ENCODE assay signal across 20 mouse cellular contexts in the genomic region with DNA sequence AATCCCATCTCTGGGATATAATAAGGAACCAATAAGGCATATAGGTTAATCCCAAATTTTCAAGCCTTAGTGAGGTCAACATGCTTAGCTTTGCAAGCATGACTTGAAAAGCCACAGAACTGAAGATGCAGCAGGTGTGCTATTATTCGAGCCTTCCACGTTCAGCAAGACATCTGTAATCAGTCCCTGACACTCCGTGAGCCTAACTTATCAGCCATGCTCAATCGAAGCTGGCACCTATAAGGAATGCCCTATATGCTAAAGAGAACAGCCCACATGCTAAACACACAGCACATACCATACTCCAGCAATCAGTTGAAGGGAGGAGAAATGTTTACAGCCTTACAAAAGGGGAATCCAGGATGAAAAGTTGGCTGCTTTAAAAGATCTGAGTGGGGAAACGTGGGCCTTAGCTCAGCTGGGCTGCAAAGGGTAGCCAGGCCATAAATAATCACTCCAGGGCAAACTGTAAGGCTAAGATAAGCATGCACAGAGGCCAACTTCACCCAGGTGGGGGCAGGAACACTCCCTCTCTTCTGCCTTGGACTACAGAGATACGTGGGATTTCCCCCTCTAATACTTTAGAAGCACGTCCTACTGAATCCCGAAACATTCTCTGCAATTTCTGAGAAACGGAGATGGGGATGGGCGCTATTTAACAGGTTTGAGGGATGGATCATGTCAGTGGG.
DNase-seq lines count a peak whose midpoint lies in the region; ATAC-seq and TF ChIP-seq lines count a peak whose summit lies in the region.
"Had no signal": no experiment of that assay in that cellular context is flagged by ENCODE, and none has a peak within 500 bp of the region (broad histone marks: within the 10 kb centered on the region; RNA-seq: fewer than 3 reads in every experiment).

No protein-coding gene starts in this region.

- no peaks in the 10 kb centered on the region for H3K9me3 ChIP-seq in liver, postnatal 0 days (ENCODE audit: low read length)
- H3K9me3 ChIP-seq: embryonic facial prominence, embryonic 15.5 days; limb, embryonic 13.5 days; midbrain, embryonic 13.5 days; neural tube, embryonic 13.5 days had no signal

- no peaks in the 10 kb centered on the region for H3K36me3 ChIP-seq in liver, postnatal 0 days (replicated peaks; ENCODE audit: insufficient read depth, low read length)
- H3K36me3 ChIP-seq: embryonic facial prominence, embryonic 15.5 days; limb, embryonic 13.5 days; midbrain, embryonic 13.5 days; neural tube, embryonic 13.5 days had no signal

- DNase-seq in adrenal gland, postnatal 36 days: peak; percentile 16 to 17
- DNase-seq in adrenal gland, adult 8-10 months: no peak
- peak; percentile 9 for DNase-seq in c-Kit-negative CD71-positive TER-119-positive erythroid progenitor cells, embryonic 14.5 days (ENCODE audit: low read depth, low spot score)
- DNase-seq in liver: peak; percentile 58
- no peak for DNase-seq in liver, postnatal 0 days
- no peak for DNase-seq in gastrocnemius, postnatal 10 days
- DNase-seq in right cerebral cortex, adult 18-20 months: no peak
- DNase-seq in lung, postnatal 25 days (ENCODE audit: low spot score): no peak
- DNase-seq: cerebellum, adult 9-11 months; heart, adult 18-20 months; kidney, adult 11 months; right cerebral cortex, postnatal 25 days had no signal

- H3K4me2 ChIP-seq in liver, postnatal 0 days (ENCODE audit: low read depth, low read length): no peak overlapping the region
- H3K4me2 ChIP-seq: embryonic facial prominence, embryonic 15.5 days; hindbrain, embryonic 14.5 days; limb, embryonic 13.5 days; midbrain, embryonic 13.5 days; neural tube, embryonic 13.5 days had no signal

- WGBS in liver, postnatal 0 days (ENCODE audit: insufficient replicate concordance): 57% methylated on average over 10 of the region's 10 CpGs

- H3K27ac ChIP-seq in liver, postnatal 0 days (ENCODE audit: low read depth): no peak overlapping the region
- H3K27ac ChIP-seq: embryonic facial prominence, embryonic 15.5 days; hindbrain, embryonic 14.5 days; kidney, postnatal 0 days; limb, embryonic 13.5 days; midbrain, embryonic 13.5 days; neural tube, embryonic 13.5 days had no signal

- TF ChIP-seq CTCF in liver, postnatal 0 days (IDR thresholded peaks at IDR 0.05; ENCODE audit: low read depth): no peak

- ATAC-seq in liver, postnatal 0 days: peak; percentile 77
- ATAC-seq: activated CD4-positive, CD25-positive, alpha-beta regulatory T cell, adult 4 months; CD4-positive, CD25-positive, alpha-beta regulatory T cell, adult 4 months; midbrain, embryonic 13.5 days had no signal

- peak; percentile 42; the same call in 1 of the 2 replicates for TF ChIP-seq EP300 in liver, postnatal 0 days (IDR thresholded peaks at IDR 0.05; ENCODE audit: low read depth)

- no peak overlapping the region for H3K4me3 ChIP-seq in liver, postnatal 0 days (ENCODE audit: low read depth, low read length)
- H3K4me3 ChIP-seq: embryonic facial prominence, embryonic 15.5 days; limb, embryonic 13.5 days; midbrain, embryonic 13.5 days; neural tube, embryonic 13.5 days had no signal

- no peaks in the 10 kb centered on the region; the same call in 1 of the 2 replicates for H3K4me1 ChIP-seq in liver, postnatal 0 days (ENCODE audit: insufficient read depth)

- H3K27me3 ChIP-seq in liver, postnatal 0 days (ENCODE audit: insufficient read depth, low read length): no peaks in the 10 kb centered on the region
- H3K27me3 ChIP-seq: midbrain, embryonic 13.5 days; neural tube, embryonic 13.5 days had no signal

- no peak overlapping the region for H3K9ac ChIP-seq in liver, postnatal 0 days (replicated peaks)
- H3K9ac ChIP-seq: embryonic facial prominence, embryonic 15.5 days; hindbrain, embryonic 14.5 days; limb, embryonic 13.5 days; midbrain, embryonic 13.5 days; neural tube, embryonic 13.5 days had no signal

Comparison
In these comparisons a context has a peak if more than half of its experiments do, and no peak if none do; other contexts are left out.
1. DNase-seq: peak in adrenal gland, postnatal 36 days (2 of 2), c-Kit-negative CD71-positive TER-119-positive erythroid progenitor cells, embryonic 14.5 days (single experiment) and liver (single experiment); none in adrenal gland, adult 8-10 months (single experiment), liver, postnatal 0 days (single experiment), gastrocnemius, postnatal 10 days (single experiment), right cerebral cortex, adult 18-20 months (single experiment) and lung, postnatal 25 days (single experiment).